ENCODE assay signal across 14 mouse cellular contexts in genomic region chr10:17299600-17299999, GRCm38 (mm10).
DNase-seq lines count a peak whose midpoint lies in the region; ATAC-seq and TF ChIP-seq lines count a peak whose summit lies in the region.
"Had no signal": no experiment of that assay in that cellular context is flagged by ENCODE, and none has a peak within 500 bp of the region (broad histone marks: within the 10 kb centered on the region; RNA-seq: fewer than 3 reads in every experiment).

No protein-coding gene starts in this region.

- no peak for TF ChIP-seq POLR2A in heart, adult 2 months (IDR thresholded peaks at IDR 0.05; ENCODE audit: insufficient read depth, low read depth, low read length)

- H3K27ac ChIP-seq in heart, adult 2 months, result peak overlapping the region; percentile 83
- H3K27ac ChIP-seq in intestine, embryonic 15.5 days, result no peak overlapping the region
- H3K27ac ChIP-seq in left cerebral cortex, adult 2 months, result no peak overlapping the region
- H3K27ac ChIP-seq: embryonic facial prominence, embryonic 13.5 days; hindbrain, embryonic 15.5 days; liver, embryonic 13.5 days; macrophage had no signal

- 0 out of 2 replicates have a peak overlapping the region, but pooled peaks have one; percentile 3 for H3K4me2 ChIP-seq in intestine, embryonic 15.5 days (replicated peaks)
- H3K4me2 ChIP-seq: embryonic facial prominence, embryonic 13.5 days; hindbrain, embryonic 15.5 days; liver, embryonic 13.5 days had no signal

- H3K36me3 ChIP-seq in heart, adult 2 months (ENCODE audit: control insufficient read depth, insufficient read depth, low read length), result no peaks in the 10 kb centered on the region; the same call in 1 of the 2 replicates
- no peaks in the 10 kb centered on the region for H3K36me3 ChIP-seq in intestine, embryonic 15.5 days
- H3K36me3 ChIP-seq: embryonic facial prominence, embryonic 13.5 days; hindbrain, embryonic 15.5 days; liver, embryonic 13.5 days had no signal

- peak; percentile 14 for DNase-seq in embryo, embryonic 10 days (ENCODE audit: low spot score)
- DNase-seq in embryo, embryonic 11 days, result no peak
- peak; percentile 20 to 27 for DNase-seq in heart, adult 2 months
- DNase-seq in kidney, postnatal 25 days, result peak; percentile 64 to 86
- no peak for DNase-seq in adrenal gland, postnatal 36 days
- no peak for DNase-seq in left cerebral cortex, adult 2 months (ENCODE audit: extremely low spot score in 1 of 2, low spot score in 2 of 2)
- DNase-seq: adrenal gland, adult 2 months; cerebellum, adult 18-20 months; liver, embryonic 13.5 days had no signal

- H3K4me3 ChIP-seq in heart, adult 2 months, result no peak overlapping the region
- no peak overlapping the region for H3K4me3 ChIP-seq in intestine, embryonic 15.5 days (replicated peaks)
- no peak overlapping the region for H3K4me3 ChIP-seq in left cerebral cortex, adult 2 months
- H3K4me3 ChIP-seq: embryonic facial prominence, embryonic 13.5 days; hindbrain, embryonic 15.5 days; liver, embryonic 13.5 days had no signal

- no peak for TF ChIP-seq EP300 in heart, adult 2 months (IDR thresholded peaks at IDR 0.05; ENCODE audit: insufficient read depth, low read depth, low read length)

- no peaks in the 10 kb centered on the region for H3K79me2 ChIP-seq in heart, adult 2 months (replicated peaks; ENCODE audit: control insufficient read depth, insufficient read depth, low read length)

- TF ChIP-seq CTCF in heart, adult 2 months (IDR thresholded peaks at IDR 0.05), result no peak
- no peak for TF ChIP-seq CTCF in left cerebral cortex, adult 2 months (IDR thresholded peaks at IDR 0.05)

- WGBS in heart, adult 2 months, result 33% methylated on average over 6 of the region's 6 CpGs
- 20% methylated on average over 6 of the region's 6 CpGs for WGBS in intestine, embryonic 15.5 days

- intact Hi-C loops in heart, adult 2 months (cut with DNase I), result loop anchor here (10.0 kb wide), 1 partner anchor 425 kb away; the partner anchor contains the start of gene Cited2
- intact Hi-C loops in left cerebral cortex, adult 2 months (cut with DNase I), result no loop called here

- H3K9me3 ChIP-seq in intestine, embryonic 15.5 days, result no peaks in the 10 kb centered on the region
- H3K9me3 ChIP-seq: embryonic facial prominence, embryonic 13.5 days; hindbrain, embryonic 15.5 days; liver, embryonic 13.5 days had no signal

- H3K27me3 ChIP-seq in heart, adult 2 months (ENCODE audit: control insufficient read depth, insufficient read depth, low read length), result no peaks in the 10 kb centered on the region
- no peaks in the 10 kb centered on the region for H3K27me3 ChIP-seq in intestine, embryonic 15.5 days (replicated peaks)
- H3K27me3 ChIP-seq: embryonic facial prominence, embryonic 13.5 days; hindbrain, embryonic 15.5 days; liver, embryonic 13.5 days had no signal

- H3K9ac ChIP-seq in heart, adult 2 months (ENCODE audit: low read depth, low read length), result no peak overlapping the region
- H3K9ac ChIP-seq in intestine, embryonic 15.5 days, result no peak overlapping the region
- H3K9ac ChIP-seq: embryonic facial prominence, embryonic 13.5 days; hindbrain, embryonic 15.5 days; liver, embryonic 13.5 days had no signal

- peak; percentile 45; the same call in 1 of the 2 replicates for ATAC-seq in intestine, embryonic 15.5 days
- no peak for ATAC-seq in megakaryocyte-erythroid progenitor cell, adult 5-6 weeks (replicated peaks; ENCODE audit: low FRiP score, low TSS enrichment, poor library complexity, severe bottlenecking)

- H3K4me1 ChIP-seq in heart, adult 2 months (ENCODE audit: control insufficient read depth, insufficient read depth, low read length), result no peaks in the 10 kb centered on the region; the same call in 1 of the 2 replicates
- H3K4me1 ChIP-seq in intestine, embryonic 15.5 days (replicated peaks), result 0 out of 2 replicates have a peak, but pooled peaks cover 4% of the 10 kb centered on the region
- H3K4me1 ChIP-seq: embryonic facial prominence, embryonic 13.5 days; hindbrain, embryonic 15.5 days; liver, embryonic 13.5 days had no signal

Comparison
In these comparisons a context has a peak if more than half of its experiments do, and no peak if none do; other contexts are left out.
1. DNase-seq: peak in embryo, embryonic 10 days (single experiment), heart, adult 2 months (2 of 2) and kidney, postnatal 25 days (2 of 2); none in embryo, embryonic 11 days (single experiment), adrenal gland, postnatal 36 days (0 of 2) and left cerebral cortex, adult 2 months (0 of 2).